Mouse (Mus musculus) stomach, postnatal 0 days (tissue): ENCODE data around the gene Tshr. TPM values are rescaled to one million over a fixed set of nuclear protein-coding genes. Genes with fewer than 3 reads are reported as not detected.

Experiments used
- ATAC-seq: fragments of 200-750 bp; cut with Nextera tagmentation; 2 replicates; pipeline ENCODE4 v1.8.0; 2017; ENCODE audit not compliant: low FRiP score, low TSS enrichment
- DNase-seq: peaks from one replicate; pipeline ENCODE4 v3.0.0-alpha.2; 2016; ENCODE audit warnings: low spot score
- H3K27ac ChIP-seq: fragments of 300-500 bp; sonication (generic); replicated peaks from 2 replicates; pipeline ENCODE4 v1.5.1; 2014; ENCODE audit warnings: mild to moderate bottlenecking, control low read depth
- H3K27me3 ChIP-seq: fragments of 300-500 bp; sonication (generic); 2 replicates; pipeline ENCODE4 v1.6.1; 2014; ENCODE audit warnings: low read length; ENCODE audit not compliant: control insufficient read depth, insufficient read depth
- H3K36me3 ChIP-seq: fragments of 300-500 bp; sonication (generic); 2 replicates; pipeline ENCODE4 v1.6.1; 2014; ENCODE audit warnings: low read length, mixed read lengths; ENCODE audit not compliant: control insufficient read depth, insufficient read depth
- H3K4me1 ChIP-seq: fragments of 300-500 bp; sonication (generic); replicated peaks from 2 replicates; pipeline ENCODE4 v1.6.1; 2014; ENCODE audit warnings: antibody characterized with exemption; ENCODE audit not compliant: control insufficient read depth, insufficient read depth
- H3K4me2 ChIP-seq: fragments of 300-500 bp; sonication (generic); replicated peaks from 2 replicates; pipeline ENCODE4 v1.6.1; 2014; ENCODE audit warnings: low read depth, mild to moderate bottlenecking, control low read depth, moderate library complexity
- H3K4me3 ChIP-seq: fragments of 300-500 bp; sonication (generic); 2 replicates; pipeline ENCODE4 v1.5.1; 2014; ENCODE audit warnings: low read depth, low read length, control low read depth
- H3K9ac ChIP-seq: fragments of 300-500 bp; sonication (generic); 2 replicates; pipeline ENCODE4 v1.6.1; 2014; ENCODE audit warnings: mild to moderate bottlenecking, low read length, control low read depth, mixed read lengths
- H3K9me3 ChIP-seq: fragments of 300-500 bp; sonication (generic); 2 replicates; pipeline ENCODE4 v1.6.1; 2016; ENCODE audit warnings: low read length; ENCODE audit not compliant: control insufficient read depth
- CTCF ChIP-seq: IDR thresholded peaks from 2 replicates; pipeline ENCODE4 v1.5.1; 2016; ENCODE audit warnings: antibody characterized with exemption, low read depth, mild to moderate bottlenecking, moderate library complexity
- EP300 ChIP-seq: optimal IDR thresholded peaks from 2 replicates; pipeline ENCODE3; 2016; ENCODE audit warnings: antibody characterized with exemption
- WGBS: fragments of 180-500 bp; shearing (Covaris S2); extraction: QIAGEN DNeasy Blood & Tissue Kit; methylation state at CpG from one replicate; pipeline ENCODE4 v1.1.7; 2014; 5-methylcytosine and 5-hydroxymethylcytosine counted together
- polyA plus RNA-seq: library from polyadenylated mRNA; unstranded; fragments of >200 nt; fragmentation: Nextera tagmentation; extraction: Ambion mirVana; gene quantifications from 2 replicates; pipeline ENCODE4 v1.2.1, GENCODE M21; 2015

Gene Tshr
- polyA plus RNA-seq, 1 experiment from 2014 or later = 0.32 TPM

DNA sequence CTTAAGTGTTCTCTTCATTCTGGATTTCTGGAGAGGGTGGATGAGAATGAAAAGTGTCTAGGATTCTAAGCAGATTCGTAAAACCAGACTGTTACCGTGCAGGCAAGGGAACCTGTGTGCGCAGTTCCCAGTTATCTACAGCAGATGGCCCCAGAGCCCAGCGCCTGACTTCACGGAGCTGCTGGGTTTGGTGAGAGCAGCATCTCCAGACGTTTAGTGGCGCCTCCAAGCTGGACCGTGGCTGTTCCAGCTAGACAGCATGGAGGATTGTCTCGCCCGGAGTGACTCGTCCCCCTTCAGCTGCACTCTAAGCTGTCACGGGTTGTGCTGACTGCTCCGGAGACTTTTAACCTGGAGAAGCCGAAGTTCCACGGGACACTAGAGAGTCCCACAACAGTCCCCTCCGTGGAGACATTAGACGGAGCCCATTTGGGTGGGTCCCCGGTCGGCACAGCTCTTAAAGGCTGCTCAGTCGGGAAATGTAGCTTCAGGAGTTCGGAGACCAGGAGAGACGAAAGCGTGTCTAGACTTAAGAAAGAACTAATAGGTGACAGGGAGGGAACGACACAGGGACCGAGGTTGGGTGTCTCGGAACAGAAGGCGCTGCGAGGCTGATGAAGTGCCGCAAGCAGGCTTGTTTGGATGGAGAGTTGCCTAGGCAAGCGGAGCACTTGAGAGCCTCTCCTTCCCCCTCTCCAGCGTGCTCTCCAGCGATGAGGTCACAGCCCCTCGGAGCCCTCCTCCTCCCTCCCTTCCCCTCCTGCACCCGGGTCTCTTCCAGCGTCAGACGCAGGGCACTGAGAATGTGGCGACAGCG lies 16.1 kb downstream of the Tshr start:
- H3K4me2 ChIP-seq = peak overlapping the region; percentile 68
- H3K27me3 ChIP-seq = no peaks in the 10 kb centered on the region
- peak; percentile 91 for ATAC-seq
- peak; percentile 79 for DNase-seq
- TF ChIP-seq CTCF (peak; percentile 95), EP300 (no peak)
- WGBS = under 1% methylated on average over 38 of the region's 38 CpGs
- no peaks in the 10 kb centered on the region for H3K4me1 ChIP-seq
- H3K9me3 ChIP-seq = no peaks in the 10 kb centered on the region
- H3K36me3 ChIP-seq = no peaks in the 10 kb centered on the region
- H3K27ac ChIP-seq = no peak overlapping the region
- peak overlapping the region; percentile 43; the same call in 1 of the 2 replicates for H3K9ac ChIP-seq
- H3K4me3 ChIP-seq = peak overlapping the region; percentile 40

DNA sequence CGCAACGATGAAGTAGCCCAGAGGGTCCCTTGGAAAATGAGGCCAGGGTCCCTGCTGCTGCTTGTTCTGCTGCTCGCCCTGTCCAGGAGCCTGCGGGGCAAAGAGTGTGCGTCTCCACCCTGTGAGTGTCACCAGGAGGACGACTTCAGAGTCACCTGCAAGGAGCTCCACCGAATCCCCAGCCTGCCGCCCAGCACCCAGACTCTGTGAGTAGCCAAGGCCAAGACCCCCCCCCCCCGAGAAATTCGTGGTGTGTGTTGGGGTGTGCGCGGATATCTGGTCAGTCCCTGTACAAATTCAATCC lies 16.6 kb downstream of the Tshr start:
- H3K36me3 ChIP-seq = no peaks in the 10 kb centered on the region
- H3K9ac ChIP-seq = no peak overlapping the region; the same call in 1 of the 2 replicates
- H3K4me2 ChIP-seq = peak overlapping the region; percentile 68
- H3K27me3 ChIP-seq = no peaks in the 10 kb centered on the region
- no peak overlapping the region for H3K27ac ChIP-seq
- TF ChIP-seq EP300 = no peak
- no peaks in the 10 kb centered on the region for H3K9me3 ChIP-seq
- H3K4me3 ChIP-seq = peak overlapping the region; percentile 40
- ATAC-seq (peak; percentile 35; the same call in 1 of the 2 replicates), DNase-seq (no peak)
- WGBS = 9% methylated on average over 12 of the region's 12 CpGs
- no peaks in the 10 kb centered on the region for H3K4me1 ChIP-seq

- H3K4me1 ChIP-seq = no peaks in the 10 kb centered on the region
- no peak overlapping the region for H3K4me2 ChIP-seq
- H3K9me3 ChIP-seq = no peaks in the 10 kb centered on the region
- no peak overlapping the region for H3K27ac ChIP-seq
- ATAC-seq (no peak), DNase-seq (no peak)
- WGBS = 87% methylated on average over 4 of the region's 4 CpGs
- no peaks in the 10 kb centered on the region for H3K36me3 ChIP-seq
- H3K4me3 ChIP-seq = no peak overlapping the region
- no peak overlapping the region for H3K9ac ChIP-seq
- no peaks in the 10 kb centered on the region for H3K27me3 ChIP-seq
- no peak for TF ChIP-seq EP300
- TF ChIP-seq CTCF = no peak
Observed at GRCm38 (mm10) chr12:91410306-91410705, 25.9 kb downstream of the Tshr start.

DNA sequence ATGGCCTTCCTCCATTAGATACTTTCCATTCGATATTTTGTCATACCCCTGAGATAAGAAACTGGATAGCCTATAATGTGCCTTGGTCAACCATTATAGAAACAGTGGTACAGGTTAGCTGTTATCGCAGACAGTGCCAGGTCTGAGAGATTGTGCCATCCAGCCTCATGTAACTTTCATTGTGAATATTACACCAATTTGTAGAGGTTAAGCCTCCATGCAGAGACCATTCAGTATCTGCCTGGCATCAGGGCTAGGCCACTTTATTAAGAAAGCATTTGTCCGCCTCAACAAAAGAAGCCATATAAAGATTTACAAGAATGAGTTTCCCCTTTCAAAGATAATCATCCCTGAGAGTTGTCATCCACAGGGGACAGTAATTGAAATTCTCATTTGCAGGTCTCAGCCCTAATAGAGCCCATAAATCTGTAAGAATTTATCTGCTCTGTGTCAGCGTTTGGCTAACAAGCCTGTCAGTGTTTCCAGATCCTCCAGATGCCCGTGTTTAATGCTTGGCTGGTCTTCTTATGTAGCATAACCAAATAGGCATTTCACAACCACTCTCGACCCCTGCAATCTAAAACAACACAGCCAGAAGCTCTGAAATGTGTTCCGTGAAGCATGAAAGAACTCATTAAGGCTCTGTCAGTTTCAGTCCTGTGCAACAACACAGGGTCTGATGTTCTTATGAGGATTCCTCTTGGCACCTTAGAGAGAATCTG lies 28.3 kb downstream of the Tshr start:
- H3K27me3 ChIP-seq = no peaks in the 10 kb centered on the region
- H3K4me1 ChIP-seq = no peaks in the 10 kb centered on the region
- TF ChIP-seq CTCF (no peak), EP300 (no peak)
- H3K36me3 ChIP-seq = no peaks in the 10 kb centered on the region
- WGBS = 65% methylated on average over 7 of the region's 7 CpGs
- no peak for ATAC-seq
- no peak overlapping the region for H3K9ac ChIP-seq
- H3K27ac ChIP-seq = no peak overlapping the region
- DNase-seq = no peak
- no peaks in the 10 kb centered on the region for H3K9me3 ChIP-seq
- H3K4me2 ChIP-seq = no peak overlapping the region
- H3K4me3 ChIP-seq = no peak overlapping the region

GRCm38 (mm10) chr12:91415112-91415511 lies 30.7 kb downstream of the Tshr start:
- Histone ChIP-seq H3K9ac (no peak overlapping the region), H3K27ac (no peak overlapping the region), H3K27me3 (no peaks in the 10 kb centered on the region), H3K4me3 (no peak overlapping the region), H3K4me2 (no peak overlapping the region), H3K9me3 (no peaks in the 10 kb centered on the region), H3K4me1 (no peaks in the 10 kb centered on the region), H3K36me3 (no peaks in the 10 kb centered on the region)
- ATAC-seq (no peak), DNase-seq (no peak)
- 59% methylated on average over 6 of the region's 6 CpGs for WGBS
- no peak for TF ChIP-seq EP300
- peak; percentile 17; the same call in 1 of the 2 replicates for TF ChIP-seq CTCF

DNA sequence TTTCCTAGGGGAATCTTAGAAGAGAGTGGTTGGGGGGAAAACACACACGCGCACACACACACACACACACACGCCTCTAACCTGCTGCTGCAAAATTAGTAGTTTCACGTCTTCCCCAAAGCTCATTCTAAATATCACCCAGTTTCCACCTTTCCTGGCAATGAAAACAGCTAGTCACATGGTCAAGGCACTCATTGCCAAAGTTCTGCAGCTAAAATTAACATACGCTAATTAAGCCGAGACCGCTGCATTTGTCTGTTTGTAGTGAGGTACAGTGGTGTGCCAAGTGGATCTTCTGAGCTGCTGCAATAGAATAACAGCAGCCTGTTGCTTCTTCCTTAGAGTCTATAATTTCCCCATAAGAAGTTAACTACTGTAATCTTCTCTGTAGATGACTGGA lies 32.5 kb downstream of the Tshr start:
- TF ChIP-seq CTCF (no peak), EP300 (no peak)
- no peak overlapping the region for H3K9ac ChIP-seq
- no peaks in the 10 kb centered on the region for H3K27me3 ChIP-seq
- H3K9me3 ChIP-seq = no peaks in the 10 kb centered on the region
- no peaks in the 10 kb centered on the region for H3K4me1 ChIP-seq
- 88% methylated on average over 7 of the region's 7 CpGs for WGBS
- no peak for ATAC-seq
- no peak overlapping the region for H3K27ac ChIP-seq
- H3K4me3 ChIP-seq = no peak overlapping the region
- no peak for DNase-seq
- H3K4me2 ChIP-seq = no peak overlapping the region
- H3K36me3 ChIP-seq = no peaks in the 10 kb centered on the region
